Mouse (Mus musculus): ENCODE results near the gene Vta1.

The Vta1 gene

GRCm38 (mm10) chr10:14705072-14706066 lies at the start of gene Vta1, which contains the start of gene Nmbr:
Vta1 (minus strand) TSS chr10:14705560.
Nmbr (plus strand) TSS chr10:14705591.
- DNase-seq (ENCODE audit: low read depth, low spot score): peak; percentile 94

DNA sequence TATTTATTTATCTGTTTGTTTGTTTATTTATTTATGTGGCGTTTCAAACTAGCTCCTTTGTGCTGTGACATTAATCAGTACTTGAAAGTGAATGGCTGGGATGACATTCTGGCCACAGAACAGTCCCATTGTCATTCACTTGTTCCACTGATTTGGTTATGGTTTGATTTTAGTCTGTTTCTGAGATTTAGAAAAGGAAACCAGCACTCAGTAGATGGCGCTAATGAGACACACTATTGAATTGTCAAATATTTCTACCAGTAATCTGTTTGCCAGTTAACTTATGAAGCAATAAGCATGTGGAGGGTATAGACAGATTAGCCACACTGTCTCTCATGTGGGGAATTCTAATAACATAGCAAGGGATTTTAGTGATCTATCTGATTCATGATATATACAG lies 28.9 kb upstream of the Vta1 start:
- DNase-seq (ENCODE audit: low read depth, low spot score): no peak

GRCm38 (mm10) chr10:14725671-14726070 lies 20.3 kb upstream of the Vta1 start:
- DNase-seq (ENCODE audit: low read depth, low spot score): no peak

- no peak for DNase-seq (ENCODE audit: low read depth, low spot score)
Observed at GRCm38 (mm10) chr10:14718114-14718513, 12.8 kb upstream of the Vta1 start, which contains the start of gene Gje1. Gje1 (minus strand) TSS chr10:14718214.

- DNase-seq (ENCODE audit: low read depth, low spot score): no peak
Observed at GRCm38 (mm10) chr10:14703830-14704420, 1.4 kb downstream of the Vta1 start.

GRCm38 (mm10) chr10:14703239-14703638 lies 2.1 kb downstream of the Vta1 start:
- no peak for DNase-seq (ENCODE audit: low read depth, low spot score)

DNA sequence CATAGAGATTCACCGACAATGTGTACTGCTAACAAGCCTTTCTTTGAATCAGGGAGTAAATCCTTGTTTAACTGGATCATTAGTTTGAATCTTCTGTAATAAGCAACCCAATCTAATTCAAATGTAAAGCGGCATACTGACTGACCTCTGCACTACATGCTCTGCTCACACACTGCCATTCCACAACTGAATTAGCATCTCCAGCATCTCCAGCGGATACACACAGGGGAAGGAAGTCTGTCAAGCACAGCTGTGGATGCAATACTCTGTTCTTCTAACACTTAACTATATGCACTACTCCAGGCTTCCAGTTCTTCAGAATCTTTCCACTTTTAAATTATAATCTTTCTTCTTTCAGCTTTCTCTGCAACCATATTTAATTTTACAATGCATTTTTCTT lies 15.0 kb downstream of the Vta1 start:
- DNase-seq (ENCODE audit: low read depth, low spot score): no peak

GRCm38 (mm10) chr10:14688785-14689442 lies 16.4 kb downstream of the Vta1 start:
- no peak for DNase-seq (ENCODE audit: low read depth, low spot score)

GRCm38 (mm10) chr10:14685663-14686062 lies 19.7 kb downstream of the Vta1 start:
- DNase-seq (ENCODE audit: low read depth, low spot score): no peak

DNA sequence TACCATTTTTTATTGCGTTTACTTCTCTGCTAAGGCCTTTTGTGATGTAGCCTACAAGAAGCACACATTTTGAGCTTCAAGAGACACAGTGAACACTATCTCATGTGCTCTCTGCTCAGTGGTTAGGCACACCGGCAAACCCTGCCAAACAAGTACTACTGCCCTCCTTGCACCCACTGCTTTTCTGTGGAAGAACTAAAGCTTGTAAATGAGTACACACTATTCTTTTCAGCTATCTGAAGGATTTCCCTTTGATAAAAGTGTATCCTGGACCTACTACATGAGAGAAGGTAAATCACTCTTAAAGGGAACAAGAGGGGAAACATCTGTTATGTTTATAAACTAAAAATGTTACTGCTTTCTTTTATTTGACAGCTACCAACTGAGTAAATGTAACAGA lies 39.2 kb downstream of the Vta1 start:
- DNase-seq (ENCODE audit: low read depth, low spot score): no peak

DNA sequence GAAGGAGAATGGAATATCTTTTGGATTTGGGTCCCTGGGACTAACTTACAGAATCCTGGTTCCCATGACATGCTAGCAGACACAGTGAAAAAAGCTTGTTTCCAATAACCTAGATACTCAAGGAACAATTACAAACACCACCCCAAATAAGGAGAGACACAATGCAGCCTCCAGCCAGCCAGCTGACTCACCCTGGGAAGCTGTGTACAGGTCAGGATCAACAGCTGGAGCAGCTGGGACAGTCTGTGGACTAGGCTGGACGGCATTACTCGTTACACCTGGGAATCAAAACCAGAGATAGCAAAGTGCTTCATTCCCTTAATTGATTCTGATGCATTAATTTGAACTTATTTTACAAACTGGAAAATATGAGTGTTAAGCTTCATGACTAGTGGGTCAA lies 44.5 kb downstream of the Vta1 start:
- DNase-seq (ENCODE audit: low read depth, low spot score): peak; percentile 3

DNA sequence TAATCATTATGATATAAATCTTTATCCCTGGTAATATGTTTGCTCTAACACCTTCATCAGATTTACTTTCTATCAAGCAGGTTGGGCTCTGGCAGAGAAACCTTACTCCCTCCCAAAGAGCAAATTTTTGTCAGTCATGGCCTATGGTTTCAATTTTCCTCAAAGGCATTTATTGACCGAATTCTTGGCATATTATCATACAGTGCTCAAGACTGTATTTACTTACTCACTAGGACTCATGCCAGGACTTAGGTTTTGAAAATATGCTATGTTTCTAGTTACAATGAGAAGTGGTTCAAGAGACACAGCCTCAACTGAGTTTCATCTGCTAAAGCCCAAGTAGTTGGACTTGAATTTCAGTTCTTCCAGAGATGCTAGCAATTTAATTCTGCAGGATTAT lies 65.7 kb downstream of the Vta1 start:
- no peak for DNase-seq (ENCODE audit: low read depth, low spot score)

DNA sequence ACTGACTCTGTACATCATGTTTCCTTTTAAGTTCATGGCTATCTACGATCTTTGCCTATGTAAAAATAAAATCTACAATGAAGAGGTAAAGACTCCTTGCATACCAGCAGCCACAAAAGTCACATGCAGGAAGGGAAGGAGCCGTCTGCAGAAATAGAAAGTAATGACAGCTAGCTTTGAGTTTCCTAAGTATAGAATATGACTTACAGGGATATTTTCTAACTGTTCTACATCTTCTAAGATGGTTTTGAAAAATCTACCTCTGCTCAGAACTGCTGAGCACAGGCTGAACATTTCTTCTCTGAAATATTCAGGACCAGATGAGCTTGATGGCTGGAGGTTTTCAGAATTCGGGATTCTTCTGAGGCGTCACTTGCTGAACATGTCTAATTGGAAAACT lies 66.3 kb downstream of the Vta1 start:
- no peak for DNase-seq (ENCODE audit: low read depth, low spot score)

- no peak for DNase-seq (ENCODE audit: low read depth, low spot score)
Observed at GRCm38 (mm10) chr10:14625706-14626105, 79.7 kb downstream of the Vta1 start.

GRCm38 (mm10) chr10:14619156-14619555 lies 86.2 kb downstream of the Vta1 start:
- no peak for DNase-seq (ENCODE audit: low read depth, low spot score)

DNA sequence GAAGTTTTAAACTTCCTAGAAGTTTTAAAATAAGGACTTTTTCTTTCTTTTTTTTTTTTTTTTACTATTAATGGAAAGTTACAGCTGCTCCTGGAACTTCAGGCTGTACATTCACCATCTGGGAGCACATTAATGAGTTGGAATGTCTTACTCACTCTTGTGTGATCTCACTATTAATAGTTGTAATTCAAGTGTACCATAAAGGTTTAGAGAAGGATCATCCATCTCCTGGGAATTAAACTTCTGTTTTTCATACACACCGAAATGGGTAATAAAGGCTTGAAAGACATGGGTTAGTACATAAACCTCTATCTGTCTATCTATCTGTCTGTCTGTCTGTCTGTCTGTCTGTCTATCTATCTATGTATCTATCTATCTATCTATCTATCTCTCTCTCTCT lies 87.1 kb downstream of the Vta1 start:
- no peak for DNase-seq (ENCODE audit: low read depth, low spot score)

- DNase-seq (ENCODE audit: low read depth, low spot score): no peak
Observed at GRCm38 (mm10) chr10:14615441-14615840, 89.9 kb downstream of the Vta1 start.

- DNase-seq (ENCODE audit: low read depth, low spot score): no peak
Observed at GRCm38 (mm10) chr10:14607597-14607996, 97.8 kb downstream of the Vta1 start.
